Mouse (Mus musculus) liver, embryonic 14.5 days (tissue): Measurements from ENCODE around the gene Rpl18. TPM values are rescaled to one million over a fixed set of nuclear protein-coding genes. Genes with fewer than 3 reads are reported as not detected.

Experiments
- ATAC-seq: fragments of 200-750 bp; cut with Nextera tagmentation; 2 replicates; pipeline ENCODE4 v1.8.0; 2017; ENCODE audit warnings: moderate number of reproducible peaks, mild to moderate bottlenecking, moderate library complexity; ENCODE audit not compliant: insufficient read depth
- DNase-seq, 3 experiments: peaks; one replicate each; pipeline ENCODE4 v3.0.0-alpha.2; 2012 to 2013; ENCODE audit warnings: low read depth in 3 of 3, low spot score in 3 of 3
- H3K27ac ChIP-seq: fragments of 300-500 bp; sonication (generic); 2 replicates; pipeline ENCODE4 v1.5.1; 2014; ENCODE audit warnings: moderate library complexity, mild to moderate bottlenecking, control low read depth, inconsistent platforms
- H3K27me3 ChIP-seq: fragments of 300-500 bp; sonication (generic); 2 replicates; pipeline ENCODE4 v1.6.1; 2014; ENCODE audit warnings: mild to moderate bottlenecking, low read length, moderate library complexity; ENCODE audit not compliant: control insufficient read depth, insufficient read depth
- H3K36me3 ChIP-seq: fragments of 300-500 bp; sonication (generic); replicated peaks from 2 replicates; pipeline ENCODE4 v1.6.1; 2014; ENCODE audit warnings: low read depth; ENCODE audit not compliant: control insufficient read depth, insufficient read depth
- H3K4me1 ChIP-seq, 2 experiments: fragments of 200-500 bp in 1 of 2; fragments of 300-500 bp in 1 of 2; sonication (generic) in 1 of 2; replicated peaks; 2 replicates each; pipeline ENCODE4 v1.6.1; 2012 to 2014; ENCODE audit warnings: antibody characterized with exemption in 1 of 2, inconsistent platforms in 1 of 2, low read length in 1 of 2; ENCODE audit not compliant: control insufficient read depth in 2 of 2, insufficient read depth in 2 of 2
- H3K4me2 ChIP-seq: fragments of 300-500 bp; sonication (generic); 2 replicates; pipeline ENCODE4 v1.6.1; 2014; ENCODE audit warnings: low read depth, mild to moderate bottlenecking, control low read depth, moderate library complexity
- H3K4me3 ChIP-seq, 2 experiments: fragments of 200-500 bp in 1 of 2; fragments of 300-500 bp in 1 of 2; sonication (generic) in 1 of 2; 2 replicates each; pipeline ENCODE4 v1.5.1; 2012 to 2014; ENCODE audit warnings: low read depth in 2 of 2, low read length in 2 of 2, mild to moderate bottlenecking in 2 of 2, control low read depth in 1 of 2, inconsistent platforms in 1 of 2, moderate library complexity in 1 of 2; ENCODE audit not compliant: insufficient read depth in 1 of 2
- H3K9ac ChIP-seq: fragments of 300-500 bp; sonication (generic); replicated peaks from 2 replicates; pipeline ENCODE4 v1.6.1; 2014; ENCODE audit warnings: mild to moderate bottlenecking, control low read depth, moderate library complexity
- H3K9me3 ChIP-seq: fragments of 300-500 bp; sonication (generic); 2 replicates; pipeline ENCODE4 v1.6.1; 2016; ENCODE audit warnings: low read length, mixed read lengths; ENCODE audit not compliant: control insufficient read depth
- CTCF ChIP-seq: IDR thresholded peaks from 2 replicates; pipeline ENCODE4 v1.5.1; 2016; ENCODE audit warnings: antibody characterized with exemption, low read depth, control low read depth
- EP300 ChIP-seq: IDR thresholded peaks from 2 replicates; pipeline ENCODE4 v1.6.1; 2016; ENCODE audit warnings: antibody characterized with exemption, low read depth
- WGBS: fragments of 180-500 bp; shearing (Covaris S2); extraction: QIAGEN DNeasy Blood & Tissue Kit; methylation state at CpG from one replicate; pipeline ENCODE4 v1.1.7; 2014; ENCODE audit not compliant: insufficient replicate concordance; 5-methylcytosine and 5-hydroxymethylcytosine counted together
- polyA plus RNA-seq, 2 experiments: library from polyadenylated mRNA; depleted of rRNA in 1 of 2; stranded (reverse) in 1 of 2; unstranded in 1 of 2; fragments of >200 nt; fragmentation: Nextera tagmentation in 1 of 2; extraction: Ambion mirVana in 1 of 2; gene quantifications; 2 replicates each; pipeline versions ENCODE4 v1.2.1 to v1.2.3; 2012 to 2014

Gene Rpl18
- polyA plus RNA-seq, 2 experiments: 499 to 846 TPM

DNA sequence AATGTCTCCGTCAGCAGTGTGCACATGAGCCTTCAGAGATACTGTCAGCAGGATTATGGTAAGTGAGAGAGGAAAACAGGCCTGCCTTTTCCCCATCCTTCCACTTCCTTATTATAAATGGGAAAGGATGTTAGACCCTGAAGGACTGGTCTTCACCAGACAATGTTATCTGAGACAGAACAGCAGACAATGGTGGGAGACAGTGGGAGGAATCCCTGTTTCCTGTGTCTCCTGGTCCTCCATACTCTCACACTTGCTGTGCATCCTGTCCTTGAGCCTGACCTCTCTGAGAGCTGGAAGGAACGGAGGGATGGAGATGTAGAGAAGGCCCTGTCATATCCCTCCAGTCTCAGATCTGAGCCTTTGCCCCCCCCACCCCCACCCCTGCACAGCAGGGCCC is 22.9 kb upstream of the Rpl18 start:
- Histone ChIP-seq H3K9ac (no peak overlapping the region), H3K27ac (no peak overlapping the region), H3K36me3 (no peaks in the 10 kb centered on the region), H3K9me3 (no peaks in the 10 kb centered on the region), H3K4me1 (no peaks in the 10 kb centered on the region), H3K27me3 (no peaks in the 10 kb centered on the region), H3K4me2 (no peak overlapping the region), H3K4me3 (no peak overlapping the region)
- no peak for TF ChIP-seq CTCF
- TF ChIP-seq EP300: no peak
- WGBS: 58% methylated on average over 2 of the region's 2 CpGs
- ATAC-seq: peak; percentile 33; the same call in 1 of the 2 replicates
- DNase-seq: no peak

DNA sequence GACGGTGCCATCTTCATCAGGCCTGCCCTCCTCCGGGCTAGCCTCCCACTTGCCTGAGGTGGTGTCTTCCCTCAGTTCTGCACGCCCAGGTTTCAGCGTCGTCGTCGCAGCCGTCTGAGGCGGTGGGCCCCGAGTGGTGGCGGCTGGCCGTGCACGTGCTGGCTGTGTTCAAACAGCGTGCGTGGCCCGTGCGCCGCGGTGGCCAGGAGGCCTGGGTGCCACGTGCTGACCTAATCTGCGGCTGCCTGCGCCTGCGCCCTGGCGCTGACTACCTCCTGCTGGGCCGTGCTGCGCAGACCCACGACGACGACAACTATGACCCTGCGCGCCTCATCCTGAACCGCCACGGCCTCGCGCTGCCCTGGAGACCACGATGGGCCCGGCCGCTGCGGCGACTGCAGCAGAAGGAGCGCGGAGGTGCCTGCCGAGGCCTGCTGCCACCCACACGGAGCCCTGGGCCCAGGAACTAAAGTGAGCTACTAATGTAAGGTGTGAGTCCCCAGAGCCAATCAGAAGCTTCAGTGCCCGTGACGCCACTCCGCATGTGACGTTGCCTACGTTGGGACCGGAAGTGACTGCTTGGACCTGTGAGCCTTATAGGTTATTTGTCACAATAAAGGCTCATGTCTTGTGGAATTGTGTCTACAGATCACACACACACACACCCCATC is 21.2 kb upstream of the Rpl18 start, which contains the start of gene Sec1:
Gene Sec1 (minus strand): TSS at position 482 of the 671 bp plus-strand sequence.
- peaks cover 7% of the 10 kb centered on the region for H3K27me3 ChIP-seq

DNA sequence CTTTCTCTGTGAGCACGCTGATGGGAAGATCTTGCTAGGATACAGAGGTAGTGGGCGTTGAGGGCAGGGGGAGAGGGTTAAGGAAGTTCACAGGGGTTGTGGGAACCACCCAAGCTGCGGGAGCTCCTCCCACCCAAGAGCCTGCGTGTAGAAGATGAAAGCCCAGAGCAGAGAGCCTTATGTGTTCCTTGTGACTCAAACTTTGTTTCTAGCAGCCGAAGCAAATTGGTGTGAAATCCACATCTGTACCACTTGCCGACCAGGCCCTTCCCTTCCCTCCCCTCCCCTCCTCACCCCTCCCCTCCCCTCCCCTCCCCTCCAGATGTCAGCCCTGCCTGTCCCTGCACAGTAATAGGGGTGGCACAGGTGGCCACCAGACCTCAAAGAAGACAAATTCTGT is 20.2 kb upstream of the Rpl18 start:
- Histone ChIP-seq H3K9me3 (no peaks in the 10 kb centered on the region), H3K4me1 (no peaks in the 10 kb centered on the region), H3K27ac (no peak overlapping the region), H3K4me3 (no peak overlapping the region), H3K4me2 (no peak overlapping the region), H3K27me3 (peaks cover 17% of the 10 kb centered on the region), H3K9ac (no peak overlapping the region), H3K36me3 (no peaks in the 10 kb centered on the region)
- ATAC-seq: no peak
- 22% methylated on average over 6 of the region's 6 CpGs for WGBS
- TF ChIP-seq EP300 (no peak), CTCF (no peak)
- DNase-seq: no peak

More for the DNA sequence above, 21.2 kb upstream of the Rpl18 start, which contains the start of gene Sec1:
- no peaks in the 10 kb centered on the region for H3K4me1 ChIP-seq
- ATAC-seq (no peak), DNase-seq (no peak)
- 84% methylated on average over 50 of the region's 50 CpGs for WGBS
- H3K9me3 ChIP-seq: no peaks in the 10 kb centered on the region
- TF ChIP-seq EP300 (no peak), CTCF (no peak)
- no peak within 1 kb of the TSS for H3K4me2 ChIP-seq
- H3K9ac ChIP-seq: no peak within 1 kb of the TSS
- H3K4me3 ChIP-seq: no peak within 1 kb of the TSS
- H3K36me3 ChIP-seq: no peaks in the 10 kb centered on the region
- H3K27ac ChIP-seq: no peak within 1 kb of the TSS

DNA sequence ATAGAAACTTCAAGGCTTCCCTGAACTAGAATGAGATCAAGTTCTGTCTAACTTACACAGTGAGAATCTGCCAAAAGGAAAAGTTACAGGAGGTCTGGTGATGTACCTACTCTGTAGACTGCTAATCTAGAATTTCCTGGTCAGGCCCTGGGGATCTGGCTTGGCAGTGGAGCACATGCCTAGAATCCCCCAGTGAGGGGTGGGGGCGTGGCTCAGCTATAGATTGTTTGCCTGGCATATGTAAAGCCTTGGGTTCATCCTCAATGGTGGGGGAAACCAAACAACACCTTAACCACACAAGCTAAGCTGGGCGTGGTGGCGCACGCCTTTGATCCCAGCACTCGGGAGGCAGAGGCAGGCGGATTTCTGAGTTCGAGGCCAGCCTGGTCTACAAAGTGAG is 17.4 kb upstream of the Rpl18 start:
- H3K9me3 ChIP-seq: no peaks in the 10 kb centered on the region
- H3K27me3 ChIP-seq: peaks cover 31% of the 10 kb centered on the region
- no peak for DNase-seq
- 60% methylated on average over 7 of the region's 7 CpGs for WGBS
- H3K9ac ChIP-seq: no peak overlapping the region
- TF ChIP-seq EP300 (no peak), CTCF (no peak)
- H3K4me2 ChIP-seq: no peak overlapping the region
- H3K27ac ChIP-seq: no peak overlapping the region
- H3K4me1 ChIP-seq: no peaks in the 10 kb centered on the region
- no peak overlapping the region for H3K4me3 ChIP-seq
- no peak for ATAC-seq
- H3K36me3 ChIP-seq: no peaks in the 10 kb centered on the region

DNA sequence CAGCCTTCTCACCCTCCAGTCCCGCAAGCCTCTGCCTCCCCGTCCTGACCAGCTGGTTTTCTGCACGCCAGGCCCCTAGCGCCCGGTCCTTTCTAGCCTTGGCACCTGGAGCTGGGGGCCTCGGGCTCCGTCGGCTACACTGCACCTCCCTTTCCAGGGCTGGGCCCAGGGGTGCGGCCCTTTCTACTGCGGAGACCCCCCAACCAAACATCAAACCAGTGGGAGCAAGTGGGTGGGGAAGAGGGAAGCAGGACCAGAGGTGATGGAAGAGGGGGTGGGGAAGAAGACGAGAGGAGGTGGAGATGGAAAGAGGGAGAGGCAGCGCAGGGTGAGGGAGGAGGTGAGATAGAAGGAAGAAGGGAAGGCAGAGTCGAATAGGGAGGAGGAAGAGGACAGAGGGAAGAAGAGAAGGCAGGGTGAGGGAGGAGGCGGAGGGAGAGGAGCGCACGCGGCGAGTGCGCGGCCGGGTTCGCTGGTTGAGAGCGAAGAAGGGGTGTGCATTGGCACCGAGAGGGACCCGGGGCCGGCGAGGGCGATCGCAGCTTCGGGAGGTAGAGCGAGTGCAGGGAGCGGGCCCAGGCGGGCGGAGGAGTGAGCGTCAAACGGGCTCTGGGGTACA is 15.6 kb upstream of the Rpl18 start, which contains the start of gene Car11:
Gene Car11 (plus strand): TSS at position 321 of the 619 bp plus-strand sequence.
- ATAC-seq (no peak), DNase-seq (no peak)
- Histone ChIP-seq H3K9me3 (no peaks in the 10 kb centered on the region), H3K4me3 (no peak within 1 kb of the TSS; a peak in 1 of 4 replicates), H3K36me3 (no peaks in the 10 kb centered on the region), H3K4me1 (peaks cover 8 to 10% of the 10 kb centered on the region in 2 experiments), H3K27me3 (peaks cover 31% of the 10 kb centered on the region), H3K4me2 (peak within 1 kb of the TSS; percentile 36), H3K27ac (no peak within 1 kb of the TSS), H3K9ac (no peak within 1 kb of the TSS)
- WGBS: 5% methylated on average over 35 of the region's 36 CpGs
- TF ChIP-seq EP300 (no peak), CTCF (no peak)
